Mouse (Mus musculus): ENCODE data around the gene Mepe.

Gene Mepe

DNA sequence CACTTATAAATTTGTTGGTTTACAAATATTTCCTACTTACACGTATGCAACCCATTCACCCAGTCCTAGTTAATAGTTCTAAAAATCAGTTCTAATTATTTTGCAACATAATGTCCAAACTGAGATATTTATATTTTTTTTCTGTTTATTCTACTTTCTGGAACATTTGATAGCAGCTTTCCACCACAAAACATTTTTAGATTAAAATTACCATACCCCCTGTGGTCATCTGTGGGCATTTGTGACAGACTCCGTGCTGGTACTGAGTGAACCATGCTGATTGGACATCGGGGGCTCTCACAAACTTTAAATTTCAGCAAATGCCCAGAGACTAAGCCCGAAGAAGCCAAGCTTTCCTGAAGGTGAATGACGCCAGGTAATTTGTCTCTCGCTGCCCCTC is at the start of gene Mepe:
TSS of gene Mepe (plus strand) at position 301 of the 400 bp plus-strand sequence.
- DNase-seq (ENCODE audit: low read depth, low spot score), result no peak

DNA sequence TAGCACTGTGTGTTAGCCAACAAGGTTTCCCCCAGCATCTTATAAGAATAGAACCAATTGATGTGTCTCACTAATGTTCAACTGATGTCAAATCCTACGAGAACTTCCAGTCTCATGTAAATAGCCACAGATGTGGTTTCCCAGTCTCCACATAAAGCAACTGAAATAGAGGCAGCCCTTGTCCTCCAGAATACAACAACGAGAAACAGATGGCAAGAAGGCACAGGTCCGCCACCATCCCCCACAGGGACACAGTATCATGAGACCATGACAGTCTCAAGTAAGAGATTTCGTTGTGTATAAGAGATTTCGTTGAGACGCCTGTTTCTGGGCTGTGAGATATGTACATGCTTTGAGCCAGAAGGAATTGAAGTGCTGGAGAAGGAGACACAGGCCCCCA is 30.9 kb upstream of the Mepe start:
- DNase-seq (ENCODE audit: low read depth, low spot score), result peak; percentile 30

DNA sequence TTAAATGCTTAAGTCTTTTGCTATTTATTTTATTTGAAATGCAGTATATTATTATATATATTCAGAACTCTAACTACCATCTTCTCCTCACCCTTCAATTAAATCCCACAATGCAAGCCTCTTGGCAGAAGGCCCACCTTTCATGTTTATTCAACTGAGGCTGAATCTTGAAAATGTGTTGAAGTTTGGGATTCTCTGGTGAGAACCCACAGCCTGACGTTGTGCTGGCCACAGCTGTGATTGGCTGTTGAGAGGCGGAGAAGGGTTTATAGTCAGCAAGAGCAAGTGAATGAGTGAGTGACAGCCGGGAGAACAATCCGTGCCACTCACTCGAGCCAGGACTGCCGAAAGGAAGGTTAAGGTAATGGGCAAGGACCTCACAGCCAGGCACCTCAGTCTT is 26.1 kb upstream of the Mepe start, which contains the start of gene Ibsp:
TSS of gene Ibsp (plus strand) at position 178 of the 400 bp plus-strand sequence.
- DNase-seq (ENCODE audit: low read depth, low spot score), result no peak

DNA sequence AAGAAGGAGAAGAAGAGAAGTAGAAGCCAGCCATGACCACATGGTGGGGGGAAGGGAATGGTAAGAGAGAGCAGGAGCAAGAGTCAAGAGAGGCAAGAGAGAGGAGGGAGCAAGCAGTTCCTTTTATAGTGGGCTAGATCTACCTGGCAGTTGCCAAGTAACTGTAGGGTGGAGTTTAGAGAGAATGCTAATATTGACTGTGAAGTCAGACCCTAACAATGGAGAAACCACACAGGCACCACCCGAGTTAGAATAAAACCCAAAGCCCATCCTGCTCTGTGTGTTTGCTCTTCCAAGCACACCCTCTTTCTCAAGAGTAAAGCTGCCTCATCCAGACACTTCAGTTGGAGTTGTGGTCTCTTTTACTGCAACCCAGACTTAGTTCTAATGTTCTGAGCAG is 11.1 kb upstream of the Mepe start:
- no peak for DNase-seq (ENCODE audit: low read depth, low spot score)

DNA sequence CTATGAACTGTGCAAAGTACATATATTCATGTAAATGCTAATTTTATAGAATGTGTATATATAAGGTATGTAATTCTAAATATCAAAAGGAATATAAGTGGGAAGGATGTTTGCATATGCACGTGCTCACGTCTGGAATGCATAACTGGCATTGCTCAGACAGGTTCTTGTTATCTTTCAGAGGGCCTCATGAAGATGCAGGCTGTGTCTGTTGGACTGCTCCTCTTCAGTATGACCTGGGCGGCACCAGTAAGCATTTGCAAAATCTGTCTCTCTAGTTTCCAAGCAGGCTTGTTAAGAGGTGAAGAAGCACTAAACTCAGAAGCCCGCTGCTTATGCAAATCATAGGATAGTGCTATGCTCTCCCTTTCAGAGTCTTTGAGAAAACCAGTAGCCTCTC is 1.8 kb downstream of the Mepe start:
- DNase-seq (ENCODE audit: low read depth, low spot score), result no peak

DNA sequence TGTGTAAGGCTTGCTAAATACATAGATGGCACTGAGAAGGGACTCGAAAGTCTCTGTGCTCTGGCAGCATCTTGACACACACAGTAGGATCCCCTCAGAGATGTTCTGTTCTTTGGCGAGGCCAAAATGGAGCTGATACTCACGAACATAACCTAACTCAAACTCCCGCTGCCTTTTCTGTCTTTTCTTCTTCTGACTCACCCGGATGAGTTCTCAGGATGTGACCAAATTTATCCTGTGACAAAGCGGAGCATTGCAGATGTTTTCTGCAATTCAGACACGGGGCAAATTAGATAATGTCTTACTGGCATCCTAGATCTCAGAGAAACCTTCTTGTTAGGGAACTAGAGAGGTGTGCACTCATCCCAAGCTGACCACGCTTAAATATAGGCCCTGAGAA is 2.3 kb downstream of the Mepe start:
- DNase-seq (ENCODE audit: low read depth, low spot score), result no peak

DNA sequence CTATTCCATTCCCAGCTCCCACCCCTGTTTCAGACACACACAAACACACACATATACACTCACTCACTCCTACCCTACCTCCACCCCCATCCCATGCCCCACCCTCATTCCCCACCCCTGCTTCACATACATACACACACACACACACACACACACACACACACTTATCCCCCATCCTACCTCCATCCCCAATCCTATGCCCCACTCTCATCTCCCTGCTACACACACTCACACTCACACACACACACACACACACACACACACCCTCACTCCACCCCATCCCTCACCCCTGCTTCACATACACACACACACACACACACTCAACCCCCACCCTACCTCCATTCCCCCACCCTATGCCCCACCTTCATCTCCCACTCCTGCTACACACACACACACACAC is 2.7 kb downstream of the Mepe start:
- DNase-seq (ENCODE audit: low read depth, low spot score), result no peak

DNA sequence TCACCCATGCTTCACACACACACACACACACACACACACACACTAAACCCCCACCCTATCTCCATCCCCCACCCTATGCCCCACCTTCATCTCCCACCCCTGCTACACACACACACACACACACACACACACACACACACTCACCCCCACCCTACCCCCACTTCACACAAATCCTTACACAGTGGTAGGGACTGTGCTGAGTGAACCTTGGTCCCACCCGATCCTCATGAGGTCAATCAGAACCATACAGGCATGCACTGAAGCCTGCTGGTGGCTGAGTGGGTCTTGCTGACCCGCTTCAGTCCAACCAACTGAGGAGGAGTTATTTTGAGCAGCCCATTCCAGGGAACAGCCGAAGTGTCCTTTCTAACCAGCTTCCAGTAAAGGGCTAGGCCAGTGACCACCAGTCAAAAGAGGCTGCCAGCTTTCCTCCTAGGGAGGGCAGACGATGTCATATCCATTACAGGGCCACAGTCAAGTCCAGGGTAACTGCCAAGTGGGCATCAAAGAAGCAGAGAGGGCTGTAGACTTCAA is 3.3 kb downstream of the Mepe start:
- no peak for DNase-seq (ENCODE audit: low read depth, low spot score)

DNA sequence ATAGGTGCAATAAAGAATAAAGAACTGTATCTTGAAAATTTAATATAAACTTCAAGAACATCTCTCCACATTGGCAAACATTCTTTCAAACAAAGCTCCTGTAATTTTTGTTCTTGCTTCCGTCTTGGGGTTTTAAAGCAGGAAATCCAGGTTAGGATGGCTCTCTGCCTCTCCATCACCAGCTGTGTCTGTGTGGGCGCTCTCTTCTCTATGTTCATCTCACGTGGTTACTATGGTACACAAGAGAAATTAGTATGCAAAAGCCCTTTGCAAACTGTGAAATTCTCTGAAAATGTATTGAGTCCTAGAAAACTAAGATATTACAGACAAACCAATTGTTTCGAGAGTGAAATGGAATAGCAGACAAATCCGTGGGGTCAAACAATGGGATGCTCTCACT is 4.3 kb downstream of the Mepe start:
- DNase-seq (ENCODE audit: low read depth, low spot score), result no peak

DNA sequence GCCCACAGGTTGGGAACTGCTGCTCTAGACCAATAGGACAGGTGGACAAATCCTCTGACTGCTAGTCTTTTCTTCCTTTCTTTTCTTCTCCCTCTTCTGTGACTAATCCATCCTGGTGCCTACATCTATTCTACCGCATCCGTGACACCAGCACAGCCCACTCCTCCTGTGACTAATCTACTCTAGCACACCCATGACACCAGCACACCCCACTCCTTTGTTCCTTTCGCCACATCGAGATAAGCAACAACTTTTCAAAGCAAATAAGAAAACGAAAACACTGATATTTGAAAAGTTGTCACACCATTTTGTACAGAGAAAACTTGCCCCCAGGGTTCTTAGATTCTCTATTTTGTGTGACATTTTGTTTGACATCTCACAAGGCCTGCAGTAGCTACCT is 5.0 kb downstream of the Mepe start:
- DNase-seq (ENCODE audit: low read depth, low spot score), result no peak

DNA sequence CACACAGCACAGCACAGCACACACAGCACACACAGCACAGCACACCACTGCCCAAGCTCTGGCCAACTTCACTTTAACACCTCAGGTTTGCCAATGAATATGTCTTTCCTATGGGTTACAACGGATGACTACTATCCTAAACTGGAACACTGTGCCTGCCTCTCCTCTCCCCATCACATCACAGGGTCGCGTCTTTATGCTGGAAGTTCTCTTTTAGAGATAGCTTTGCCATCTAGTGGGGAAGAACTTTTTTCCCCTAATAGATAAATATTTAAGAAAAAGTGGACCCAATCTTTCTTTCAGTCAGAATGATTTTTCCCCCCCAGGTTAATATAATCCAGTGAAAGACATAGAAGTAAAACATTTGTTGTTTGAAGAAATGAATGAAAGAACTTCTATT is 7.2 kb downstream of the Mepe start:
- no peak for DNase-seq (ENCODE audit: low read depth, low spot score)

DNA sequence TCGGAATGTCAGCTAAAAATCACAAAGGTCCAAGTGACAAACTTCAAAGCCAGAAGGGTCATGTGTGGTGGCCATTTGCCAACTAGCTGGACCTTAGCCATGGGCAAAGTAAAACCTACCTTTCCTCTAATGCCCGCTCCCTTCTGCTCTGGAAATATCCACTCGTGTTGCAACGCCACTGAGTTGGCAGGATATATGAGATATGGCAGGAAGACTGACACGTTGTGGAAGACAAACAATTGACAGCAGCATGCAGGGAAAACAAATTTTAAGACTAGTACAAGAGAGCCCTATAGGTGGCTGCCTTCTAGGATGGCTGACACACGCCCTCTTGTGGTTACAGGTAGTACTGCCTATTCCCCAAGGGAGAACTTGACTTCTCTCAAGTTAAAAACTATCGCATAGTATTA is 8.1 kb downstream of the Mepe start:
- peak; percentile 69 for DNase-seq (ENCODE audit: low read depth, low spot score)

DNA sequence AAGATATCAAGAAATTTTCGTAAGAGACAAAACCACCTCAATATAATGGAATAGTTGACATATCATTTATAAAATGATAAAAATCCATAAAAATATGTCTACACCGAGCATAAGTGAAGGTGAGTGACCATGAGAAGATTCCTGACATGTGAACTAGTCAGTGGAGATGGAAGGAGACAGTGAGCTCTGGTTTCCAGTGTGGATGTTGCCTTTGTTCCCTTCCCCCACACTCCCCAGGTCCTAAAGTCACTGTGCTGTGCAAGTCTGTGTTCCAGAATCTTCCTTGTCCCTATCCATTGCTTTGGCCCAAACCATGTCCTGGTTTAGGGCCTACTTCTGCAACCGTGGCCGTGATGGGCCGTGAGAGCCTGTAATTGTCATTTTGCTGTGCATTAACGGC is 8.5 kb downstream of the Mepe start:
- no peak for DNase-seq (ENCODE audit: low read depth, low spot score)

DNA sequence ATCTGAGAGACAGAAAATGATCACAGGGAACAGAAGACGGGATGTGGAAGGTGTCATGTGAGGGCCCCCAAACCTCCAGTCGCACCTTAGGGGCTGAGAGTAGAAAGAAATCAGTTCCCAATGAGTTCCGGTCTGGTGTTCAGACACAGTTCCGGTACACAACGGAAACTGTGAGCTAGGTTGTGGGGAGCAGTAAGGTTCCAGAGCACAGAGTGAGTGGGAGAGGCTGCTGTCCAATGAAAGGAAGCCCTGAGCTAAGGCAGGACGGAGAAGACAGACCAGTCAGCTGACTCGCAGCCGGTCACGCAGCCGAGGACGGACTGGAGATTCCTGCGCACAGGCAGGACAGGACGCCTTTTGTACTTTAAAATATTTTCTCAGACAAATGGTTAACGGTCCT is 9.4 kb downstream of the Mepe start:
- no peak for DNase-seq (ENCODE audit: low read depth, low spot score)

DNA sequence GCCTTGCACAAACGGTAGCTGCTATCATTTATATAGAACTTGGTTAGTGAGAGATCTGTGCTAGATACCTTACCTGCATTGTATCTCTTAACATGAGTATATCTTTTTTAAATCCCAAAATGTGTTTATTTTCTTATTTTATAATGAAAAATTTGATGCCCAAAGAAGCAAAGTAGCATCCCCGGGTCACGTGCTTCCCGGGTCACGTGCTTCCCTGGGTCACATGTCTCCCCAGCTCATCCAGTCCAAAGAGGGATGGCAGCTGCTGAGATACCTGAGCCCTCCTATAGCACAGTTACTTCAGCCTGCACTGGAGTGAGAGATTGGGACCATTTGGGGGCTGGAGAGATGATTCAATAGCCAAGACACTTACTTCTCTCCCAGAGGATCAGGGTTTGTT is 10.8 kb downstream of the Mepe start:
- no peak for DNase-seq (ENCODE audit: low read depth, low spot score)

DNA sequence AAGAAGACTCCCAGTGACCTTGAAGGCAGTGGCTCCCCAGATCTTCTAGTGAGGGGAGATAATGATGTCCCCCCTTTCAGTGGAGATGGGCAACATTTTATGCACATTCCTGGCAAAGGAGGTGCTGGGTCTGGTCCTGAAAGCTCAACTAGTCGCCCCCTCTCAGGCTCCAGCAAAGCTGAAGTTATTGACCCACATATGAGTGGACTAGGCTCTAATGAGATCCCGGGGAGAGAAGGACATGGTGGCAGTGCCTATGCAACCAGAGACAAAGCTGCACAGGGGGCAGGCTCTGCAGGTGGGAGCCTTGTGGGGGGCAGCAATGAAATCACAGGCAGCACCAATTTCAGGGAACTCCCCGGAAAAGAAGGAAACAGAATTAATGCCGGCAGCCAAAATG is 12.4 kb downstream of the Mepe start:
- no peak for DNase-seq (ENCODE audit: low read depth, low spot score)

DNA sequence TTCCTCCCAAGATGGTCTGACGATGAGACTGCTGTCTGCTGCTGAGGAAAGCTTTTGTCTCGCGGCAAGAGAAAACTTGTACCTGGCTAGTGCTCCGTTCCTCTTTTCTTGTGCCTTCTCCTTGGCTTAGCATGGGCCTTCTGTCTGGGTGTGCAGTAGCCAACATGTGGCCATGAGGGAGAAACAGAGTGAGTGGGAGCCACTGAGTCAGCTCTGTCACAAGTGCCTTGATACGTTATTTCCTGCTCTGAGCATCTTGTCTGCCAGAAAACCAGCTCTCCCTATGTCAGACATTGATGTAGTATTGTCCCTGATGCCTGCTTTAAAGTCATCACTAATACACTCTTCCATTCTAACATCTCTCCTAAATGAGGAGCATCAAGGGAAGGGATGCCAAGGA is 13.9 kb downstream of the Mepe start:
- no peak for DNase-seq (ENCODE audit: low read depth, low spot score)

DNA sequence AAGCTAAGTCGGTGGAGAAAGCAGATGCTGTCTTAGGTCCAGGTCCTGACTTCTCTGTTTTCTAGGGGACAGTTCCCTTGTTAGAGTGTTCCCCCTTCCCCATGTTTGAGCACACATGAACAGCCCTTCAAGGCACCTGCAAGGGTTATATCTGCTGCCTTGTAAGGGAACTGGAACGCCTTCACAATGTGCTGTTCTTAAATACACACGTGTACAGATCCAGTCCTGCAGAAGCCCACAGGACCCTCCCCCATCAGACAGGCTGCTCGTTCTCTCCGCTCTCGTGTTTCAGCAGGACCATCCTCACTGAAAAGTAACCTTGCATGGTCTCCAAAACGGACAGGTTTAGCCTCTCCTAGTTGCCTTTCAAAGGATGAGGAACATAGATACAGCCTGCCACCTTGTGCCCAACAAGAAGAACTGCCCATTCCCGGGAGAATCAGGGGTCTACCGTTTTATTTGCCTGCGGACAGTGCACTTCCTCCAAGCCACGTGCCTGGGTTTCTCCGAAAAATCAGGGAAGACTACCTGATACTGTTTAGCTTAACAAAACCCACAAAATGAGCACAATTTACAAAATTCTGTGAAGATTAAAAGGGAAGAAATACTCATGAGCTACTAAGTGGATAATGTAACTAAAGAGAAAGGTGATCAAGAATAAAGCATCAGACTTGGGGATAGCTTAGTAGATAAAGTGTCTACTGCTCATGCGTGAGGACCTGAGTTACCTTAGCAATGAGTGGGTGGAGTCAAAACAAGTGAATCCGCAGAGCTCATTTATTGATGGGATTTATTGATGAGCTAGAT is 14.8 kb downstream of the Mepe start:
- peak; percentile 77 for DNase-seq (ENCODE audit: low read depth, low spot score)

DNA sequence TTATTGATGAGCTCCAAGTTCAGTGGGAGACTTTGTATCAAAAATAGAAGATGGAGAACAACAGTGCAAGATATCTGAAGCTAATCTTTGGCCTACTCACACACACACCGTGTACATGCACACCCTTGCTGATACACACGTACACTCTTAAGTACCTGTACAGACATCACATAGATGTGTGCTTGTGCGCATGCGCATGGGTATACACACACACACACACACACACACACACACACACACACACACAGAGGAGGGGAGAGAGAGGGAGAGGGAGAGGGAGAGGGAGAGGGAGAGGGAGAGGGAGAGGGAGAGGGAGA is 15.3 kb downstream of the Mepe start:
- no peak for DNase-seq (ENCODE audit: low read depth, low spot score)

DNA sequence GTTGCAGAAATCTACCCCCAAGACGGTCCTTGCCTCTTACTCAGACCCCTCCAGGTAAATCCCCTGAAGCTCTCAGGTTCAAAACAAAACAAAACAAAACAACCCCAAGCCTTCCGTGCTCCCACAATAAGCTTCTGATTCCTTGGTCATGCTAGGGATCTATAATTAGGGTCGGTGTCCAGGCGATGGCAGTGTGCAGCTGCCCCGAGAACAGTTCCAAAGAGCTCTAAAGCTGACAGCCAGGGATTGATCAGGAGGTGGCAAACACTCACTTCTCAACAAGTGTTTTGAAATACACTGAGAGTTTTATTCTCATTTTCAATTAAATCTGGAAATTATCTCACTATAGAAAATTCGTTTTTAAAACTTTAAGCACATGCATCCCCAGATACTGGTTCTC is 17.8 kb downstream of the Mepe start:
- no peak for DNase-seq (ENCODE audit: low read depth, low spot score)

DNA sequence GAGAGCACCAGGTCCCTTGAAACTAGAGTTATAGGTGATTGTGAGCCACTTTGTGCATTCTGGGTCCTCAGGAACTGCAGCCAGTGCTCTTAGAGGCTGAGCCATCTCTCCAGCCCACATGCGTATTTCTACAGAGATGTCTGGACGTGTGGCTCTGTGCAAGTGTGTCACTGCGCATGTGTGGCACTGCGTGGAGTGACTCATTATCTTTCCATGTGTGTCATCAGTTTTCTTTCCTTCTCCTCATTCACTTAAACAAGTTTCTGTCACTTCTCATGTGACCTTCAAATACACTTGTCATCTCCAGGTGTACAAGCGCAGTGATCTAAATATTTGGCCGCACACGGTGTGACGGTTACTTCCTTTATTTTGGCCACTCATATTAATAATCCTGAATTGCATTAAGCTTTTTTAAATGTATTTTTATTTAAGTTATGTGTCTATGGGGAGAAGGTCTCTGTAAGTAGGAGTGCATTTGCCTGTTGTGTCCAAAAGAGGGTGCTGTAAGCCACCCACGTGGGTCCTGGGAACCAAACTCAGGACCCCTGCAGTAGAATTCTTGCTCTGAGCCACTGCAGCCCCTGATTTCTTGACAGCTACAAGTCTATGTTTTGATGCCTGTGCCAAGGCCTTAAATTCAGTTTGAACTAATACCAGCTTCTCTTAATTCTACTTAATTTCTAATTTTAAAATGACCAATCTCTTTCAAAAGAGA is 19.6 kb downstream of the Mepe start:
- peak; percentile 20 for DNase-seq (ENCODE audit: low read depth, low spot score)

DNA sequence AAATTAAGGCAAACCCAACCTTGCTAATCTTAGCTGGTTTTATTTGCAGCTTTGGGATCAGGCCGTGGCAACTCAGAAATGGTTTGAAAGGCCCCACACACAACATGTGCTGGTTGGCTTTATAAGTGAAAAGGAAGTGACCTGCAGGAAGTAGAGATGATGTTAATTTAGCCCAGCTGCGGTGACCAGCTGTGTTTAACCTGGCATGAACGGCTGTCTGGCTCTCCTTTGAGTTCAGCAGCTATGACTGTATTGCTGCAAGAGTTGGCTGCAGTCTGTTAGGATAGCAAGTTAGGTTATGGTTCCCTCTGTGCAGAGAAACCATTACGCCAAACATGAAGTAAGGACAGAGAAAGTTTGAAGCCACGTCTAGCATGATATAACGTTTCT is 20.1 kb downstream of the Mepe start:
- DNase-seq (ENCODE audit: low read depth, low spot score), result no peak

DNA sequence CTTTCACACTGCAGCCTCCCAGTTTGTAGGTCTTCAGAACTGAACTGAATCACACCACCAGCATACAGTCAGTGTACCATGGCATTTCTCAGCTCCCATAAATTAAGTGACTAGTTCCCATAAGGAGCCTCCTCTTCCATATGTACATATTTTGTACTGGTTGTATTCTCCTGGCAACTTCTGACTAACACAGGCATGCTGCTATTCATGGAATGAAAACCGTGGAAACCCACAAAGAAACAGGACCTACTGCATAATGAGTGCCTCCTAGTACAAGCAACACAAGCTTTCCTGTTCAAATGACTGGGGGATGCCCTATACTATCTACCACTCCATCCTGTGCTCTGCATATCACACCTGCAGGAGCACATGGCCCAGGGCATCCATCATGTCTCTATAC is 25.9 kb downstream of the Mepe start:
- no peak for DNase-seq (ENCODE audit: low read depth, low spot score)
